Mouse (Mus musculus) CH12.LX (cell line): Measurements from ENCODE around the gene Plxnb2.

Experiments used
- CHD1 ChIP-seq: IDR thresholded peaks from 2 replicates; pipeline ENCODE4 v1.6.1; 2012; ENCODE audit warnings: low read depth, low read length, improper control_type of control experiment, inconsistent platforms
- CTCF ChIP-seq, 2 experiments: IDR thresholded peaks in 1 of 2; conservative IDR thresholded peaks in 1 of 2; 2 replicates each; pipeline ENCODE4 v1.5.1; 2011 to 2012; ENCODE audit warnings: low read depth in 2 of 2, low read length in 2 of 2, improper control_type of control experiment in 1 of 2, inconsistent platforms in 1 of 2, mild to moderate bottlenecking in 1 of 2, moderate library complexity in 1 of 2
- EP300 ChIP-seq: IDR thresholded peaks from 2 replicates; pipeline ENCODE4 v1.6.1; 2011; ENCODE audit warnings: low read length, improper control_type of control experiment
- ETS1 ChIP-seq: conservative IDR thresholded peaks from 2 replicates; pipeline ENCODE4 v1.6.1; 2012; ENCODE audit warnings: low read depth, mild to moderate bottlenecking, inconsistent platforms, low read length, improper control_type of control experiment, moderate library complexity
- MAZ ChIP-seq: IDR thresholded peaks from 2 replicates; pipeline ENCODE4 v1.6.1; 2012; ENCODE audit warnings: low read depth, mild to moderate bottlenecking, inconsistent platforms, low read length, improper control_type of control experiment, moderate library complexity
- MEF2A ChIP-seq: IDR thresholded peaks from 2 replicates; pipeline ENCODE4 v1.6.1; 2014; ENCODE audit warnings: low read depth, mild to moderate bottlenecking, inconsistent platforms, low read length, improper control_type of control experiment, borderline replicate concordance
- NRF1 ChIP-seq: IDR thresholded peaks from 2 replicates; pipeline ENCODE4 v1.6.1; 2014; ENCODE audit warnings: low read depth, mild to moderate bottlenecking, inconsistent platforms, low read length, improper control_type of control experiment, moderate library complexity
- POLR2A ChIP-seq: IDR thresholded peaks from 2 replicates; pipeline ENCODE4 v1.6.1; 2011; ENCODE audit warnings: low read depth, mild to moderate bottlenecking, improper control_type of control experiment, low read length
- RCOR1 ChIP-seq: conservative IDR thresholded peaks from 2 replicates; pipeline ENCODE4 v1.6.1; 2012; ENCODE audit warnings: low read depth, mild to moderate bottlenecking, inconsistent platforms, low read length, improper control_type of control experiment
- SIN3A ChIP-seq: IDR thresholded peaks from 2 replicates; pipeline ENCODE4 v1.6.1; 2012; ENCODE audit warnings: low read length, improper control_type of control experiment, inconsistent platforms
- USF1 ChIP-seq: IDR thresholded peaks from 2 replicates; pipeline ENCODE4 v1.6.1; 2014; ENCODE audit warnings: low read depth, mild to moderate bottlenecking, inconsistent platforms, low read length, improper control_type of control experiment

DNA sequence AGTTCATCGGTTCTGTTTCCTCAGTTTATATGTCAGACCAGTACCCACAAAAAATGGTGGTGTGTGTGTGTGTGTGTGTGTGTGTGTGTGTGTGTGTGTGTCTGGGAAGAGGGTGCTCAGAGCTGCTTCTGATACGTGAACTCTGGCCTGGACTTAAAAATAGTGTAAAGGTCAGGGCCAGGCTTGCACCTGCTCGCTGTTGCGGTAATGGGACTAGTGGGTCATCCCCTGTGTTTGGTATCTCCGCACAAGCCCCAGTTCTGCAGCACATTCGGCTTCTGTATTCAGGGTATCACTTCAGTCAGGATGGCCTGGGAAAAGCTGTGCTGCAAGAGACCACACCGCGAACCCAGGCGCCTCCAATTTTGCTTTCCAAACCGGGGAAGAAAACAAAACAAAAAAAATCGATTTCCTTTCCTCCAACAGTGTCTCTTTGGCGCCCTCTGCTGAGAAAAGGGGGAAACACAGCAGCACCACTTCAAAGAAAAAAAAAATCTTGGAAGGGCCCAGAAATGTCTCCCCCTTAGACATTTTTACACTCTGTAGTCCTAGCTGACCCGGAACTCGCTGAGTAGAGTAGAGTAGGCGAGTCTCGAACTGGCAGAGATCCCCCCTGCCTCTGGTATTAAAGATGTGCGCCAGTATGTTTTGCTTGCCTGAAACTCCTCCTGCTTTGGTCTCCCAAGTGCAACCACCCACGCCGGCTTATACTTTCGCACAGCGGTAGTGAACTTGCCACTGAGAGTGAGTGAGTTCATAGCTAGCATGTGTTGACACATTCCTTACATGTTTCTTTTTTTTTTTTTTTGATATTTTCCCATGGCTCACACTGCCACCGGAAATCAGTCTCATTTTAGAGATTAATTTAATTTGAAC, 29.5 kb upstream of the Plxnb2 start:
- TF ChIP-seq USF1 (no peak), CTCF (conservative IDR thresholded peaks at IDR 0.05 in 1 of 2, IDR thresholded peaks at IDR 0.05 in 1 of 2; ENCODE audit: low read depth in 2 of 2, low read length in 2 of 2) (peak; percentile 87 to 95), CHD1 (no peak), POLR2A (no peak), MEF2A (no peak; the same call in 1 of the 2 replicates), MAZ (no peak; the same call in 1 of the 2 replicates), SIN3A (peak; percentile 87), ETS1 (no peak), RCOR1 (no peak), NRF1 (no peak), EP300 (peak; percentile 11; the same call in 1 of the 2 replicates)
